Mouse (Mus musculus): Measurements from ENCODE around the gene Gm128.
A peak's percentile ranks its signal among the peaks of the same experiment; 100 is the strongest.
"Not testable (repeated sequence)": the region's sequence is repeated elsewhere in the genome, so short reads cannot be mapped to it uniquely, and the experiment has no call there.

Gene Gm128

GRCm38 (mm10) chr3:95231298-95232221, 9.8 kb downstream of the Gm128 start, which contains the start of gene Mllt11:
Mllt11 (minus strand) TSS chr3:95232171.
- DNase-seq (ENCODE audit: extremely low spot score, low spot score), result no peak

DNA sequence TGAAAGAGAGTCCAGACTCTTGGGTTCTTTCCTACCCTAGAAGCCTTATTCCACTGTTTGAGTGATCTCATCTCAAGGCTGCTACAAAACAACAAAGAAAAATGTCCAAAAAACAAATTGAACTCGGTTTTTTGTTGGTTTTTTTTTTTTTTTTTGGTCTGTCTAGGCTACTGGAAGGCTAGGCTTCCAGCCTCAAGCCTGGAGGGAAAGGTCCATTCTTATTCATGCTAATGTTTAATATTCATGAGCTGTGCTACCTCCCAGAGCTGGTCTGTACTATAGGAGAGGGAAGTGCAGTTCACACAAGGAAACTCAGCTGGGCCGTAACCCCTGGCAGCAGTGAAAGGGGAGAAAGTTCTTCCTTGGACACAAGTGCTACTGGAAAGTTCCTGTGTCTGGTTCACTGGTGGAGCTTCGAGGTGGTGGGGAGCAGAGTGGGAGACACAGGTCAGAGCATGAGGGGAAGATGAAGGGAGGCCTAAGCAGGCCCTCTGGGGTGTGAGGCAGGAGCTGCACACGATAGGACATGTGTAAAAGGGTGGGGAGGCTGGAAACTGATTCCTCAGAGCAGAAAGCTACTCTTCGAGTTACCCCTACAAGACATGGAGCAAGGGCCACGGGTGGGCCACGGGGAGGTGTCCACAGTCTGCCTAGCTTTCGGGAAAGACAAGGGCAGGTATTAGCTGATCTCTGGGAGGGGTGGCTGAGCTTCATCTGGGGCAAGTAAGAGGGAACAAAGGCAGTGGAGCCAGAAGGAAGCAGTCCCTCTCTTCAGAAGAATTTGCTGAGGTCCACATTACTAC, 10.7 kb downstream of the Gm128 start:
- peak; percentile 24 for DNase-seq (ENCODE audit: extremely low spot score, low spot score)

- DNase-seq (ENCODE audit: extremely low spot score, low spot score), result peak; percentile 57
Observed at GRCm38 (mm10) chr3:95229781-95230494, 11.5 kb downstream of the Gm128 start.

DNA sequence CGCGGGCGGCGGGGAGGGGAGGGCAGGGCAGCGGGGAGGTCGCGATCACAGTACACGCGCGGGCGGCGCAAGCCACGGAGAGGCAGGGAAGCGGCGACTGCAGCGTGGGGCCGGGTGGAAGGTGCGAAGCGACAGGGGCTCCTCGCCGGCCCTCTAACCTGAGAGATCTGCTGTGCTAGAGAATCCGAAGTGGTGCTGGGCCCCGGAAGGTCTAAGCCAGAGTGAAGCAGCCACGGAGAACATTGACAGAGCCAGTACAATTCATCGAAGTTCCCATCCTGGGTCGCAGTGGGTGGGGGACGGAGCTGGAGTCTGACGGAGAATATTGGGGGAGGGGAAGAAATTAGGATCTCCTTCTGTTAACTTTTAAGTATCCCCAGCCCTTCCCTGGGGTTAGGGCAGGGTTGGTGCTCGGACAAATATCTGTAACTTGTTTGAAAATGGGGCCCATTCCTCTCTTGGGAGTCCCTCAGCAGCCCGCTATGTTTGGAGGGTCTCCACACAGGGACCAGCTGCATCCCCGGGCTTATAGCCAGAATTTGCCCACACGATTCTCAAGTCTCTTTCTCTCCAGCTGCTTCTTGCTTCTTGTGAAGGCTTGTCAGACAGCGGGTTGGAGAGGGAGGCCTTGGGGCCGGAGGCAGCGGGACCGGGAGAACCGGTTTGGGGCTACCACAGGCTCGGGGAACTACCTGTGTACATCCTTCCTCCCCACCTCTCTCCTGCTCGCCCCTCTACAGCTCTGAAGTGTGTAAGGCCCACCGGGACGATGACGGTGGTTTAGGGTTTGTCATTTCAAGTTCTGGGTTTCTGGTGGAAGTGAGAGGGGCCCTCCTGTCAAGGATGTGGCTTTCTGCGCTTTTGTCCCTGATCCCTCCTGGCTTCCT, 12.3 kb downstream of the Gm128 start:
- DNase-seq (ENCODE audit: extremely low spot score, low spot score), result peak; percentile 59

DNA sequence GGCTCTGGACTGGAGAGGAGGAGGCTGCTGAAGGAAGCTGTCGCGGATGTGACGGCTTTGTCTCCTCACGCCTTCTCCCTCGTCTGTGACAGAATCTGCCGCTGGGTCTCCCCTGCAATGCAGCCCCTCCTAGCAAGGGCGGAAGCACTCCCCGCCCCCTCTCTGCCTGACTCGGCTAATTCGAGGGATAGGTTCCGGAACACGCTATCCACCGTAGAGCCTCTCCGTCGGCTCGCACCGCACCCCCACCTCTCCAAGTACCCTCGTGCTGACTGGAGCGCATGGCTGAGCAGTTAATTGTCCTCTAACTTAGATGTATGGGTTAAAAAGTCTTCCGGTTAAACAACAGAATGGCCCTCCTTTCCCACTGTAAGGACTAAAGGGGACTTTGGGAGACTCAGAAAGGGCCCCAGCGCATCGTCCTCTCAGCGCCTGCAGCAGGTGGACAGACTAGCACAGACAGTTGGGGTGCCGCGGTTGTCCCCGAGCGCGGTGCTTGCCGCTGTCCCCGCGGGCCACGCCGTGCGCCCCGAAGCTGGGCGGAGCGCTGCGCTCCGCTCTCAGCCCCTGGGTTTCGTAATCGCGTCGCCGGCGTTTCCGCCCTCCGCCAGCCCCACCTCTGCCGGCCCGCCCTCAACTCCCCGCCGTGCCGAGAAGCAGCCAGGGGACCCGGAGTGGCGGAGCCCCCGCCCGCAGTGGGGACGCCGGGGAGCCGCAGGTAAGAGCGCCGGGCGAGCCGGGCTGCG, 13.1 kb downstream of the Gm128 start, which contains the start of gene Cdc42se1:
Cdc42se1 (plus strand) TSS at position 585 of the 746 bp plus-strand sequence.
- peak; percentile 88 for DNase-seq (ENCODE audit: extremely low spot score, low spot score)

DNA sequence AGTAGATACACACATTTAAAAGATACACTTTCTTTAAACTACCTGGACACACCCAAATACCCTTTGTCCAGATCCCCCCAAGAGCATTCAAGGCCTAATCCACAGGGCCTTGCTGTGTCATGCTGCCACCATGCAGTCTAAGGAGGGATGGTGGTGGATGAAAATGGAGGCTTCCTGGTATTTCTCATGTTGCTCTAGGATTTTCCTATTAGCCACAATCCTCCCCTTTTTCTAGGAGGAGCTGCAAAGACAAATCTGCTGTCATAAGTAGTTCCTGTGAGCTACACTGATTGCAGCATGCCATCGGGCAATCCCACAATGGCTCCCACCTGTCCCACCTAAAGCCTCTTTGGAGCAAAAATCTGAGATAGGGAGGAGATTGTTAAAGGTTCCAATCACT, 14.2 kb downstream of the Gm128 start:
- no peak for DNase-seq (ENCODE audit: extremely low spot score, low spot score)

- DNase-seq (ENCODE audit: extremely low spot score, low spot score), result no peak
Observed at GRCm38 (mm10) chr3:95224295-95224694, 17.1 kb downstream of the Gm128 start.

DNA sequence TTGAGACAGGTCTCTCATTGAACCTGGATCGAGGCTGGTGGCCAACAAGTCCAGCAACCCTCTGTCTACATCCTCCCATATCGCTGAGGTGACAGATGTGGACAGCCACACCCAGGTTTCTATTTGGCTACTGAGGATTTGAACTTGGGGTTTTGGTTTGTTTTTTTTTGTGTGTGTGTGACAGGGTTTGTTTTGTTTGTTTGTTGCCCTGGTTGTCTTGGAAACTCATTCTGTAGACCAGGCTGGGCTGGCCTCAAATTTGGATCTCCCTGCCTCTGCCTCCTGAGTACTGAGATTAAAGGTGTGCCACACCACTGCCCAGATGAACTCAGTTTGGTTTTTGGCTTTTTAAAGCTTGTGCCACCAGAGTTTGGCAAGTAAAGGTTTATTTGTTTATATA, 18.4 kb downstream of the Gm128 start:
- no peak for DNase-seq (ENCODE audit: extremely low spot score, low spot score)

DNA sequence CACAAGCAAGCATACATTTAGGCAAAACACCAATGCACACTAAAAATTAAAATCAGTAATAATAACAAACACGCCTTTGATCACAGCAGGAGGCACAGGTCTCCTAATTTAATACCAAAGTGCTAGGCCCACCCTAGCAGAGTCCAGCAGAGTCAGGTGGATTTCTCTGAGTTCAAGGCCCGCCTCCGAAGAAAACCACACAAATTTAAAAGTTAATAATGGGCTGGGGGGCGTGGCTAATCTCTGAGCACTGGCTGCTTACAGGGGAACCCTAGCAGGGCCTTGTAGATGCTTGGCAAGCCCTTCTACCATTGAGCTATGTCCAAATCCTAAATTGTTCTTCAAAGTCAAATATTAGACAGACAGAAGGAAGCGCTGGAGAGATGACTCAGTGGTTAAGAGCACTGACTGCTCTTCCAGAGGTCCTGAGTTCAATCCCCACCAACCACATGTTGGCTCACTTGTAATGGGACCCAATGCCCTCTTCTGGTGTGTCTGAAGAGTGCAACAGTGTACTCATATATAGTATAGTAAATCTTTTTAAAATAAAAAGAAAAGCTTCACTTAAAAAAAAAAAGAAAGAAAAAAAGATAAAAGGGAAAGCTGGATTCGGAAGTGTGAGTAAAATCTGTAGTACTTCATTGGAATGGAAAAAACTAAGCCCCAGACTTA, 22.8 kb downstream of the Gm128 start:
- DNase-seq (ENCODE audit: extremely low spot score, low spot score), result peak; percentile 30

GRCm38 (mm10) chr3:95217255-95218134, 23.9 kb downstream of the Gm128 start, which contains the start of gene Gabpb2:
Gabpb2 (minus strand) TSS chr3:95217916.
- peak; percentile 95 for DNase-seq (ENCODE audit: extremely low spot score, low spot score)

DNA sequence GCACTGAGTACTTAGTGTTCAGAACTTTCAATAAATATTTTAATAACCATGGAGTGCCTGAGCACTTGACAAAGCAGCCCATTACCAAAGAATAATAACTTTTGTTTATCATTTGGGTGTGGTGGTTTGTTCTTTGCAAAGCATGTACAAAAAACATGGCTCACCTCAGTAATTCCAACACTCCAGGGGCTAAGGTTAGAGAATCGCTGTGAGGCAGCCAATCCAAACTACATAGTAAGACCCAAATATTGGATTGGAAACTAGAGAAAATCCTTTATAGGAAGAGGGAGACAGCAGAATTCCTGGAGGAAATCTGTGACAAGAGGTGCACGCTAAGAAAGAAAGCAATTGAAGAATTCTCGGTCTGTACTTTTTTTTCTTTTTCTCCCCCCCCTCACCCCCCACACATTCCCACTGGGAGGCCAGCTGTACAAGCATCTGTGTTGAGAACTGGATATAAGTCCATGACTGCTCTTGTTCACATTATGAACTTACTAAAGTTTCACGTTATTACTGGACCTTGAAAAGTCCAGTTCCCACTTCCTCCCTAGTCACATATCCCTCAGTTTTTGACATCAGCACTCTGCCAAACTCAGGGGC, 24.6 kb downstream of the Gm128 start:
- no peak for DNase-seq (ENCODE audit: extremely low spot score, low spot score)

DNA sequence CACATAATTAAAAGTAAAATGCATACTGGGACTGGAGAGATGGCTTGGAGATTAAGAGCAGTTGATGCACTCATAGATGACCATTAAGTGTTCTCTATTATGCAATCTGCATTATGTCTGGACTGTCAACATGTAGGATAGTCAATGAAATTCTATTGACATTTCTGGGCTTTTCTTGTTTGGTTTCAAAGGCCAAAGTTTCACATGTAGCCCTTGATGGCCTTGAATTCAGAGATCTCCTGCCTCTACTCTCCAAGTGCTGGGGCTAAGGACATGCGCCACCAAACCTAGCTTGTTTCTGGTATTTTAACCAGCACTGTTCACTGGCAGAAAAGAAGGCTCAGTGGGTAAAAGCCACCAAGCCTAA, 27.8 kb downstream of the Gm128 start:
- DNase-seq (ENCODE audit: extremely low spot score, low spot score), result no peak

DNA sequence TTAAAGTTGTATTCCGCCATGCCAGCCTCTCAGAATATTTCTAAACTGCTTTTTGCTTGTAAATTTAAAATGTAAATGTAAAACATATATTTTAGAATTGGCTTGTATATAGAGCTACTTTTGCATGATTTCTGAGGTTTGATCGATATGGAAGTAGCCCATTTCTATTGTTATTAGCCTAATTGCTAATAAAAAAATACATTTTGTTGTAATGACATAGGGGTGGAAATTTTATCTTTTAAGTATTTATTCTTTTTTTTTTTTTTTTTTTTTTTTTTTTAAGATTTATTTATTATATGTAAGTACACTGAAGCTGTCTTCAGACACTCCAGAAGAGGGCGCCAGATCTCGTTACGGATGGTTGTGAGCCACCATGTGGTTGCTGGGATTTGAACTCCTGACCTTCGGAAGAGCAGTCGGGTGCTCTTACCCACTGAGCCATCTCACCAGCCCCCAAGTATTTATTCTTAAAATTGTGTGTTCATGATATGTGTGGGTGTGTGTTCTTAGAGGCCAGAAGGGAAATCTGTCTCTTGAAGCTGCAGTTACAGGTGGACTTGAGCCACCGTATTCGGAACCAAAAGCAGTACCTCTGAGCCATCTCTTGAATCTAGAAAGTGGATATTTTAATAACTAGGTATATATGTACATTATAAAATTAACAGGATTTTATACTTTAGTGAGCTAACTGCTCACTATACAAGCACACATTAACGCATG, 28.3 kb downstream of the Gm128 start:
- DNase-seq (ENCODE audit: extremely low spot score, low spot score), result not testable (repeated sequence)

GRCm38 (mm10) chr3:95210585-95210984, 30.8 kb downstream of the Gm128 start:
- DNase-seq (ENCODE audit: extremely low spot score, low spot score), result no peak

DNA sequence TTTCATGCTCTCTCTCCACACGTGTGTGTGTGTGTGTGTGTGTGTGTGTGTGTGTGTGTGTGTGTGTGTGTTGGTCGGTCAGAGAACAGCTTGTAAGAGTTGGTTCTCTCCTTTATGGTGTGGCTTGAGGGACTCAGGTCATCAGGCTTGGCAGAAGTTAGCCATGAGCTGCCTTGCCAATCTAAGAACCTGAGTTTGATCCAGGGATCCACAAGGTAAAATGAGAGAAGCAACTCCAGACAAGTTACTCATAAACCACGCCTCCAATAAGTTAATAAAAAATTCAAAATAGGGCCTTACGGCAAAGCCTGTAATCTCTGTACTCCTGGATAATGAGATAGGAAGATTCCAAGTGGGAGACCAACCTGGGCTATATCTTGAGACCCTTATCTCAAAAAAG, 33.1 kb downstream of the Gm128 start:
- no peak for DNase-seq (ENCODE audit: extremely low spot score, low spot score)

- no peak for DNase-seq (ENCODE audit: extremely low spot score, low spot score)
Observed at GRCm38 (mm10) chr3:95203880-95204279, 37.5 kb downstream of the Gm128 start.

DNA sequence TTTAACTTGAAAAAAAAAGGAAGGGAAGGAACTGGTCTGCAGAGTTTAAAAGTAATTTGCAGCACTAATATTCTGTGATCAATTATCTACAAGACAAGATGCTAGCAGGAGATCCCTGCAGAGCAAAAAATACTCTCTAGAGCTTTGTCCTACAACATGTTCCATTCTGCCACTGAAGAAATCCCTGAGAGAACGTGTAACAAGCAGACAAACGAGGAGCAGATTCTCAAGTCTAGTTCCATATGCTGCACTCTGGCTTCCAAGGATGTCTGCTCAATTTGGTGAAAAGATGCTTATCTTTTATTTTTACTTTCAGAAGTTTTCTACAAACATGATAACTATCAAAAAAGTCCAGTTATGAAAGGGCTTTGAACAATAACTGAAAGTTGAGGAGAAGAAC, 40.8 kb downstream of the Gm128 start:
- no peak for DNase-seq (ENCODE audit: extremely low spot score, low spot score)

Measured in neural tube, embryonic 10.5 days (tissue).